Mouse (Mus musculus) lung, adult 10 weeks (tissue): ENCODE data around the gene Cyp2a22. TPM values are rescaled to one million over a fixed set of nuclear protein-coding genes. Genes with fewer than 3 reads are reported as not detected.

Experiments used
- polyA plus RNA-seq: library from polyadenylated mRNA; stranded (reverse); fragments of 350-450 nt; fragmentation: Illumina TruSeq; extraction: RNeasy Lipid Tissue Mini Kit (QIAGEN cat#74804); gene quantifications from one replicate; pipeline ENCODE4 v1.2.3, GENCODE M21; 2014; ENCODE audit warnings: low read depth, low replicate concordance; ENCODE audit not compliant: insufficient read depth

Gene Cyp2a22
- not detected for polyA plus RNA-seq

GRCm38 (mm10) chr7:26939262-26939661, at the start of gene Cyp2a22:
Cyp2a22 (minus strand) TSS chr7:26939384.

Other genes starting within 250 kb of the Cyp2a22 start
- gene Cyp2b19, start 182.2 kb downstream of the Cyp2a22 start, polyA plus RNA-seq, result not detected
- gene Cyp2g1, start 130.5 kb downstream of the Cyp2a22 start, polyA plus RNA-seq, result not detected
- 29.1 TPM for gene Cyp2a5, start 104.1 kb downstream of the Cyp2a22 start, polyA plus RNA-seq
- not detected for gene Cyp2a12, start 89.7 kb upstream of the Cyp2a22 start, polyA plus RNA-seq
- 1,698 TPM for gene Cyp2f2, start 180.5 kb upstream of the Cyp2a22 start, polyA plus RNA-seq
- gene Cyp2t4, start 214.3 kb upstream of the Cyp2a22 start, polyA plus RNA-seq, result not detected
- gene Egln2, start 227.4 kb upstream of the Cyp2a22 start, polyA plus RNA-seq, result 58.1 TPM
- 40.8 TPM for gene Rab4b, start 239.5 kb upstream of the Cyp2a22 start, polyA plus RNA-seq
- not detected for gene Gm21983, start 241.7 kb upstream of the Cyp2a22 start, polyA plus RNA-seq
- gene Mia, start 241.8 kb upstream of the Cyp2a22 start, polyA plus RNA-seq, result 13.1 TPM